Comparison of ENCODE assay signal across 21 mouse cellular contexts in genomic region chr3:69633706-69634420, GRCm38 (mm10). TPM values are rescaled to one million over a fixed set of nuclear protein-coding genes. Genes with fewer than 3 reads are reported as not detected.
A peak's percentile ranks its signal among the peaks of the same experiment; 100 is the strongest.
DNase-seq lines count a peak whose midpoint lies in the region; ATAC-seq and TF ChIP-seq lines count a peak whose summit lies in the region.
"Had no signal": no experiment of that assay in that cellular context is flagged by ENCODE, and none has a peak within 500 bp of the region (broad histone marks: within the 10 kb centered on the region; RNA-seq: fewer than 3 reads in every experiment).

No protein-coding gene starts in this region.

- no peak for ATAC-seq in embryonic facial prominence, embryonic 14.5 days (ENCODE audit: low read depth)
- no peak for ATAC-seq in heart, embryonic 15.5 days (replicated peaks; ENCODE audit: insufficient number of reproducible peaks, insufficient read depth, low FRiP score, low read depth)
- no peak for ATAC-seq in heart, embryonic 11.5 days (replicated peaks; ENCODE audit: insufficient number of reproducible peaks, low FRiP score, low TSS enrichment)
- peak; percentile 33; the same call in 1 of the 2 replicates for ATAC-seq in lung, postnatal 0 days
- ATAC-seq: CD4-positive, CD25-positive, alpha-beta regulatory T cell, adult 4 months; hindbrain, embryonic 16.5 days; midbrain, embryonic 13.5 days had no signal

- no peak for TF ChIP-seq CTCF in lung, postnatal 0 days (IDR thresholded peaks at IDR 0.05)

- TF ChIP-seq EP300 in lung, postnatal 0 days (IDR thresholded peaks at IDR 0.05), result 0 out of 2 replicates have a peak, but pooled peaks have one; percentile 6

- WGBS in embryonic facial prominence, embryonic 14.5 days, result 75% methylated on average over 12 of the region's 12 CpGs
- 84% methylated on average over 12 of the region's 12 CpGs for WGBS in embryonic facial prominence, embryonic 10.5 days
- 69% methylated on average over 12 of the region's 12 CpGs for WGBS in heart, embryonic 15.5 days
- WGBS in heart, embryonic 11.5 days (ENCODE audit: insufficient replicate concordance), result 72% methylated on average over 12 of the region's 12 CpGs
- WGBS in lung, postnatal 0 days, result 66% methylated on average over 12 of the region's 12 CpGs

- no peaks in the 10 kb centered on the region for H3K36me3 ChIP-seq in embryonic facial prominence, embryonic 14.5 days (ENCODE audit: control insufficient read depth, insufficient read depth, low read length)
- H3K36me3 ChIP-seq in embryonic facial prominence, embryonic 10.5 days (replicated peaks), result no peaks in the 10 kb centered on the region
- no peaks in the 10 kb centered on the region for H3K36me3 ChIP-seq in heart, embryonic 15.5 days
- no peaks in the 10 kb centered on the region for H3K36me3 ChIP-seq in heart, embryonic 11.5 days (ENCODE audit: control insufficient read depth, insufficient read depth, low read length)
- H3K36me3 ChIP-seq in lung, postnatal 0 days (ENCODE audit: insufficient read depth, low read length), result no peaks in the 10 kb centered on the region
- H3K36me3 ChIP-seq: embryonic facial prominence, embryonic 12.5 days; limb, embryonic 10.5 days; liver, embryonic 13.5 days; midbrain, embryonic 13.5 days had no signal

- H3K4me1 ChIP-seq in embryonic facial prominence, embryonic 14.5 days (ENCODE audit: control insufficient read depth, insufficient read depth, low read length), result no peaks in the 10 kb centered on the region
- H3K4me1 ChIP-seq in embryonic facial prominence, embryonic 10.5 days, result no peaks in the 10 kb centered on the region
- H3K4me1 ChIP-seq in heart, embryonic 15.5 days (replicated peaks), result no peaks in the 10 kb centered on the region
- H3K4me1 ChIP-seq in heart, embryonic 11.5 days (ENCODE audit: control insufficient read depth, insufficient read depth, low read length), result no peaks in the 10 kb centered on the region
- no peaks in the 10 kb centered on the region for H3K4me1 ChIP-seq in lung, postnatal 0 days (ENCODE audit: insufficient read depth, low read depth, low read length)
- H3K4me1 ChIP-seq: embryonic facial prominence, embryonic 12.5 days; limb, embryonic 10.5 days; liver, embryonic 13.5 days; midbrain, embryonic 13.5 days had no signal

- H3K4me2 ChIP-seq in embryonic facial prominence, embryonic 14.5 days (ENCODE audit: low read depth, low read length), result no peak overlapping the region
- no peak overlapping the region for H3K4me2 ChIP-seq in heart, embryonic 15.5 days
- H3K4me2 ChIP-seq in heart, embryonic 11.5 days, result no peak overlapping the region
- H3K4me2 ChIP-seq in lung, postnatal 0 days (replicated peaks; ENCODE audit: low read depth, low read length), result no peak overlapping the region
- H3K4me2 ChIP-seq: embryonic facial prominence, embryonic 12.5 days; liver, embryonic 13.5 days; midbrain, embryonic 13.5 days had no signal

- H3K27ac ChIP-seq in embryonic facial prominence, embryonic 14.5 days (replicated peaks; ENCODE audit: low read depth, low read length), result no peak overlapping the region
- H3K27ac ChIP-seq in embryonic facial prominence, embryonic 10.5 days (replicated peaks), result no peak overlapping the region
- 0 out of 2 replicates have a peak overlapping the region, but pooled peaks have one; percentile 17 for H3K27ac ChIP-seq in heart, embryonic 15.5 days
- H3K27ac ChIP-seq in heart, embryonic 11.5 days (ENCODE audit: low read depth, low read length), result no peak overlapping the region
- no peak overlapping the region for H3K27ac ChIP-seq in lung, postnatal 0 days (ENCODE audit: low read length)
- H3K27ac ChIP-seq: embryonic facial prominence, embryonic 12.5 days; limb, embryonic 10.5 days; liver, embryonic 13.5 days; midbrain, embryonic 13.5 days; stomach, postnatal 0 days had no signal

- H3K9me3 ChIP-seq in embryonic facial prominence, embryonic 14.5 days (ENCODE audit: control insufficient read depth, low read length), result no peaks in the 10 kb centered on the region
- no peaks in the 10 kb centered on the region for H3K9me3 ChIP-seq in embryonic facial prominence, embryonic 10.5 days
- no peaks in the 10 kb centered on the region for H3K9me3 ChIP-seq in heart, embryonic 15.5 days (replicated peaks)
- H3K9me3 ChIP-seq in heart, embryonic 11.5 days (replicated peaks; ENCODE audit: control insufficient read depth, low read length), result no peaks in the 10 kb centered on the region
- H3K9me3 ChIP-seq in lung, postnatal 0 days (ENCODE audit: low read length), result no peaks in the 10 kb centered on the region
- H3K9me3 ChIP-seq: embryonic facial prominence, embryonic 12.5 days; limb, embryonic 10.5 days; liver, embryonic 13.5 days had no signal

- no peaks in the 10 kb centered on the region for H3K27me3 ChIP-seq in embryonic facial prominence, embryonic 14.5 days (replicated peaks; ENCODE audit: control insufficient read depth, insufficient read depth, low read length)
- no peaks in the 10 kb centered on the region for H3K27me3 ChIP-seq in embryonic facial prominence, embryonic 10.5 days (replicated peaks; ENCODE audit: low read depth, poor library complexity, severe bottlenecking)
- H3K27me3 ChIP-seq in heart, embryonic 15.5 days, result no peaks in the 10 kb centered on the region
- H3K27me3 ChIP-seq in heart, embryonic 11.5 days (ENCODE audit: control insufficient read depth, insufficient read depth, low read length), result no peaks in the 10 kb centered on the region
- no peaks in the 10 kb centered on the region for H3K27me3 ChIP-seq in lung, postnatal 0 days (replicated peaks; ENCODE audit: insufficient read depth, low read length)
- H3K27me3 ChIP-seq: embryonic facial prominence, embryonic 12.5 days; liver, embryonic 13.5 days; midbrain, embryonic 13.5 days had no signal

- H3K9ac ChIP-seq in embryonic facial prominence, embryonic 14.5 days (ENCODE audit: low read depth, low read length), result no peak overlapping the region
- H3K9ac ChIP-seq in heart, embryonic 15.5 days, result no peak overlapping the region
- H3K9ac ChIP-seq in heart, embryonic 11.5 days (ENCODE audit: low read depth, low read length), result no peak overlapping the region
- no peak overlapping the region for H3K9ac ChIP-seq in lung, postnatal 0 days (replicated peaks; ENCODE audit: low read depth)
- H3K9ac ChIP-seq: embryonic facial prominence, embryonic 12.5 days; liver, embryonic 13.5 days; midbrain, embryonic 13.5 days had no signal

- DNase-seq in embryonic facial prominence, embryonic 14.5 days (ENCODE audit: low spot score), result peak; percentile 9
- DNase-seq in embryonic facial prominence, embryonic 10.5 days (ENCODE audit: low spot score), result no peak
- DNase-seq in lung, postnatal 0 days (ENCODE audit: low spot score), result peak; percentile 38
- no peak for DNase-seq in lung, postnatal 14 days
- peak; percentile 6 for DNase-seq in telencephalon, adult 2 months (ENCODE audit: low read depth, low spot score)
- no peak for DNase-seq in embryo, embryonic 11 days
- DNase-seq: cerebellum, adult 18-20 months; gastrocnemius, postnatal 10 days; kidney, adult 11 months; kidney, postnatal 10 days; liver, embryonic 13.5 days; right cerebral cortex, postnatal 25 days; thymus, postnatal 14 days had no signal

- H3K4me3 ChIP-seq in embryonic facial prominence, embryonic 14.5 days (ENCODE audit: low read depth, low read length), result no peak overlapping the region
- H3K4me3 ChIP-seq in embryonic facial prominence, embryonic 10.5 days, result no peak overlapping the region
- no peak overlapping the region for H3K4me3 ChIP-seq in heart, embryonic 15.5 days
- no peak overlapping the region for H3K4me3 ChIP-seq in heart, embryonic 11.5 days (ENCODE audit: low read depth, low read length)
- H3K4me3 ChIP-seq in lung, postnatal 0 days (ENCODE audit: low read depth, low read length), result no peak overlapping the region
- H3K4me3 ChIP-seq: embryonic facial prominence, embryonic 12.5 days; limb, embryonic 10.5 days; liver, embryonic 13.5 days; midbrain, embryonic 13.5 days had no signal

RNA-seq across cellular contexts. Expression of gene B3galnt1, which starts 35.1 kb away (rescaled TPM):
- polyA plus RNA-seq in embryonic facial prominence, embryonic 14.5 days (2014; fragmentation: Nextera tagmentation; extraction: Ambion mirVana), result 47.9 and 52.4 TPM in 2 replicates
- 24.4 and 25.2 TPM in 2 replicates for polyA plus RNA-seq in embryonic facial prominence, embryonic 10.5 days (2016; fragmentation: Nextera tagmentation; extraction: Ambion mirVana)
- polyA plus RNA-seq in heart, embryonic 15.5 days (2015; fragmentation: Nextera tagmentation; extraction: Ambion mirVana), result 16.9 and 20.6 TPM in 2 replicates
- polyA plus RNA-seq in heart, embryonic 11.5 days (2014; fragmentation: Nextera tagmentation; extraction: Ambion mirVana), result 29.3 and 33.4 TPM in 2 replicates
- 16.7 and 21.0 TPM in 2 replicates for polyA plus RNA-seq in lung, postnatal 0 days (2015; fragmentation: Nextera tagmentation; extraction: Ambion mirVana)

Comparison
In these comparisons a context has a peak if more than half of its experiments do, and no peak if none do; other contexts are left out.
1. DNase-seq: peak in embryonic facial prominence, embryonic 14.5 days (single experiment), lung, postnatal 0 days (single experiment) and telencephalon, adult 2 months (single experiment); none in embryonic facial prominence, embryonic 10.5 days (single experiment), lung, postnatal 14 days (single experiment) and embryo, embryonic 11 days (single experiment).